Mouse (Mus musculus): ENCODE measurements around the gene Heatr5b. TPM values are rescaled to one million over a fixed set of nuclear protein-coding genes. Genes with fewer than 3 reads are reported as not detected.

Heatr5b gene
- 12.9 and 14.5 TPM in 2 replicates for polyA plus RNA-seq (2015; fragmentation: Nextera tagmentation; extraction: Ambion mirVana)

DNA sequence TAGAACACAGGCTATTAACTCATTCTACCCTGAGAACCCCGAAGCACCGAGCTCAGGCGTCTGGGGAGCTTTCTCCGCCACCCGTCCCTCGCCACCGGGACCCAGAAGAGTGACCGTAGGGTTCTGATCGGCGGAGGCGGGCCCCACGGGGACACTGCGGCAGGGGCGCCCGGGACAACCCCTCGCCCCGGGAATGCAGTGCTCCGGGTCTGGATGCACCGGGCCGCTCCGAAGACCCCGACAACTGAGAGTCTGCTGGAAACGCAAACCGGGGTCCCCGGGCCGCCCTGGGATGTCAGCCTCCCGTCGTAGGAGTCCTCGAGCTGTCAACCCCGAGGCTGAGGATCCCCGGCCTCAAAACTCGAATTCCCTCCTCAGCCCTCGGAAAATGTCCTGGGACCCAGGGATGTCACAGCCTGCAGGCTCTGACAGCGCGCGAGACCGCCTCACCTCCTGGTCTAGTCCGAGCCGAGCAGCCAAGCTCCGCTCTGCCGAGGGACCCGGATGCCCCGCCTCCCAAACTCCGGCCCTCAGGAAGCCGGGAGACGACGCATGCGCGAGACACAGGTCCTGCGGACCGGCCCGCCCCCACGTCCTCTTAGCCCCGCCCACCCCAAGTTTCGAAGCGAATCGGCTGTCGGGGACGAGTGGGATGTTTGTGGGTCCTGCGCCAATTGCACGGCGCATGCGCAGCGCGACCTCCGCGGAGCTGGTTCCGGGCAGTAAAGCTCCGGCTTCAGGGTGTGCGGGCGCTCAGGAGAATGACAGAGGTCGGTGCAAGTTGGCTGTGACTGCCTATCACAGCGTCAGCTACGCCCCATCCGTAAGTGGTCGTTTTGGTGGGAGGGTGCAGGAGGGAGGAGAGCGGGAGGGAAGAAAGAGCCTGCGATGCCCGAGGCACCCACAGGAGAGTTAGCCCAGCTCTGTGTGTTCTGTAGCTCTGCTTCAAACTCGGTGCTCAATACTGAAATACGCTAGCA, at the start of gene Heatr5b, which contains the start of gene Gpatch11:
Heatr5b (minus strand) TSS at position 509 of the 980 bp plus-strand sequence.
Gpatch11 (plus strand) TSS at position 712 of the 980 bp plus-strand sequence.

DNA sequence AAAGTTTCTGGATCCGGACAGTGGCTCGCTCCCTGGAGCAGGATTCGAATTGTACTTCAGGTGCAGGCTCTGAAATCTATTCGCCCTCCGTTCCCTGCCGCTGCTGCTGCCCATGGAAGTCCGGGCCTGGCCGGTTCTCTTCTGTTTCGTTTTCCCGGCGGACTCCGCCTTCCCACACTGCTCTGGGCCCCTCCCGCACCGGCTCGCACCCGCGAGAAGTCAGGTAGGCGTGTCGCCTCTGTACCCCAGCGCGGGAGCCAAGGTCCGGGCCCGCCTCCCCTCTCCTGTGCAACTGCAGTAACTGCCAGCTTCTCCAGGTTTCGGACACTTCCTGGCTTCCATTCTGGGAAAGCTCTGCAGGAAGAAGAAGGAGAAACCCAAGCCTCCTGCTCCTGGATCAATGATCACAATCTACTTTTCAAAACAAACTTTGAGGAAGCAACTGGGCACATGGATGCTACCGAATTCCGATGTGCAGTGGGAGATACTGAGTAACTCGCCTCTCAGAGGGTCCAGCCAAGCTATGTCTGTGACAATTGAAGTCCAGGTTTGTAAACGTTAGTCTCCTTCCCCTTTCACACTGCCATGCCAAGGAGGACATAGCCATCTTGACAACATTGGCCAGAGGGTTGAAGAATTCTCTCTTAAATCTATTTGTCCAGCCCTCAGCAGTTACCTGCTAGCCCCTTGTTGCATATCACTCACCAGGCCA, 47.4 kb upstream of the Heatr5b start, which contains the start of gene Eif2ak2:
Eif2ak2 (minus strand) TSS at position 173 of the 712 bp plus-strand sequence.

DNA sequence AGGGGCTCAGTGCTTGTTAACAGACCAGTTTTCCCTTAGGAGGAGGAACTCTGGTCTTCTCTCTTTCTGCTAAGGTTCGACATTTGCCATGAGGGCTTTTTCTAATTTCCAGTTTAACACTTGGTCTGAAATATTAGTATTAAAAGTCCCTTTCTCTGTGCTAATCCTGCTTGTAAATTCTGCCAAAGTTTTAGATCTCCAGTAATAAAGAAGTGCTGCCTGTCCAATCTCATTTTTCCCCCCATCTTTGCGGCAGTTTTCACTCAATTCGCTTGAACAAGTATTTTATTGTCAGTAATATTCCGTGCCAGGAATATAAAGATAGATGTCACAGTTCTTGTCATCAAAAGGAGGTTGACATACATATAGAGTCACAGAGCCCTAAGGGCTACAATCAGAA, 98.1 kb downstream of the Heatr5b start, which contains the start of gene Strn:
Strn (minus strand) TSS at position 101 of the 400 bp plus-strand sequence.

Other genes starting within 250 kb of the Heatr5b start
- 4.4 and 4.7 TPM in 2 replicates for gene Strn, start 98.2 kb downstream of the Heatr5b start, polyA plus RNA-seq (2015; fragmentation: Nextera tagmentation; extraction: Ambion mirVana)
- 61.6 and 66.9 TPM in 2 replicates for gene Gpatch11, start 203 bp upstream of the Heatr5b start, polyA plus RNA-seq (2015; fragmentation: Nextera tagmentation; extraction: Ambion mirVana)
- 7.7 and 8.0 TPM in 2 replicates for gene Eif2ak2, start 47.2 kb upstream of the Heatr5b start, polyA plus RNA-seq (2015; fragmentation: Nextera tagmentation; extraction: Ambion mirVana)
- 0.20 and 0.27 TPM in 2 replicates for gene Sult6b1, start 71.6 kb upstream of the Heatr5b start, polyA plus RNA-seq (2015; fragmentation: Nextera tagmentation; extraction: Ambion mirVana)
- gene Cebpzos, start 81.1 kb upstream of the Heatr5b start, polyA plus RNA-seq (2015; fragmentation: Nextera tagmentation; extraction: Ambion mirVana), result 138 and 159 TPM in 2 replicates
- gene Cebpz, start 101.7 kb upstream of the Heatr5b start, polyA plus RNA-seq (2015; fragmentation: Nextera tagmentation; extraction: Ambion mirVana), result 37.4 and 48.0 TPM in 2 replicates
- gene Ndufaf7, start 101.8 kb upstream of the Heatr5b start, polyA plus RNA-seq (2015; fragmentation: Nextera tagmentation; extraction: Ambion mirVana), result 68.7 and 69.4 TPM in 2 replicates
- 7.9 and 8.2 TPM in 2 replicates for gene Prkd3, start 185.5 kb upstream of the Heatr5b start, polyA plus RNA-seq (2015; fragmentation: Nextera tagmentation; extraction: Ambion mirVana)
- 40.7 and 47.7 TPM in 2 replicates for gene Qpct, start 216.5 kb upstream of the Heatr5b start, polyA plus RNA-seq (2015; fragmentation: Nextera tagmentation; extraction: Ambion mirVana)

Measured in neural tube, postnatal 0 days (tissue).